In the genomic region with DNA sequence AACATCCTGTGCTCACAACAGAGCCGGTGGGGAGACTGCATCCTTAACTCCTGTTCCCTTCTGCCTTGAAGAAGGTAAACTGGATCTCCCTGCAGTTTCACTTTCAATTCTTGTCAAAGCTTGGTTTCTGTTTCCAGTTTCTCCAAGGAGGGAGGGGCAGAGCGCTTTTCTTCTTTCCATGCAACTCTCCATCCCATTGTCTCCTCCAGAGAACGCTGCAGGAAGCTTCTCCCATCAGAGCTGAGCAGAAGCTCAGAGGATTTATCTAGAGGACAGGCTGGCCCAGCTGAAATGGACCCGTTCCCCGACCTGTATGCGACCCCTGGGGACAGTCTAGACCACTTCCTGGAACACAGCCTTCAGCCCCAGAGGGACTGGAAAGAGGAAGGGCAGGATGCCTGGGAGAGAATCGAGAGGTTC, we compare ENCODE assay signal across 8 mouse cellular contexts. TPM values are rescaled to one million over a fixed set of nuclear protein-coding genes. Genes with fewer than 3 reads are reported as not detected.
DNase-seq lines count a peak whose midpoint lies in the region; ATAC-seq and TF ChIP-seq lines count a peak whose summit lies in the region.

No protein-coding gene starts in this region.

- H3K9ac ChIP-seq in ES-Bruce4 (ENCODE audit: low read depth, poor library complexity, severe bottlenecking), result no peak overlapping the region
- peak overlapping the region; percentile 26 for H3K9ac ChIP-seq in intestine, embryonic 15.5 days
- H3K9ac ChIP-seq in liver, postnatal 0 days (replicated peaks), result peak overlapping the region; percentile 63

- WGBS in intestine, embryonic 15.5 days, result 9% methylated on average over 7 of the region's 7 CpGs
- 6% methylated on average over 7 of the region's 7 CpGs for WGBS in liver, postnatal 0 days (ENCODE audit: insufficient replicate concordance)

- peak overlapping the region; percentile 50 for H3K27ac ChIP-seq in ES-Bruce4 (ENCODE audit: insufficient read depth, low read length)
- peak overlapping the region; percentile 20 for H3K27ac ChIP-seq in intestine, embryonic 15.5 days
- H3K27ac ChIP-seq in liver, postnatal 0 days (ENCODE audit: low read depth), result peak overlapping the region; percentile 69

- H3K9me3 ChIP-seq in ES-Bruce4 (replicated peaks; ENCODE audit: control insufficient read depth, insufficient read depth, low read length, poor library complexity, severe bottlenecking), result no peaks in the 10 kb centered on the region; the same call in 1 of the 2 replicates
- H3K9me3 ChIP-seq in intestine, embryonic 15.5 days, result no peaks in the 10 kb centered on the region
- no peaks in the 10 kb centered on the region for H3K9me3 ChIP-seq in liver, postnatal 0 days (ENCODE audit: low read length)

- DNase-seq in 3134 (ENCODE audit: extremely low read depth, insufficient read length, low spot score), result peak; percentile 17
- DNase-seq in gastrocnemius, postnatal 36 days, result peak; percentile 12 to 43
- DNase-seq in liver, postnatal 0 days, result peak; percentile 44
- peak; percentile 33 for DNase-seq in skeletal muscle tissue, adult 2 months (ENCODE audit: low read depth, low spot score)
- DNase-seq in frontal cortex, adult 2 months (ENCODE audit: extremely low spot score in 1 of 2, low spot score in 1 of 2), result no peak
- no peak for DNase-seq in left cerebral cortex, adult 8-10 months (ENCODE audit: low spot score in 2 of 2)

- H3K4me1 ChIP-seq in ES-Bruce4 (ENCODE audit: control insufficient read depth, insufficient read depth, low read length), result no peaks in the 10 kb centered on the region
- peaks cover 9% of the 10 kb centered on the region; the same call in 1 of the 2 replicates for H3K4me1 ChIP-seq in intestine, embryonic 15.5 days (replicated peaks)
- H3K4me1 ChIP-seq in liver, postnatal 0 days (ENCODE audit: insufficient read depth), result 0 out of 2 replicates have a peak, but pooled peaks cover 5% of the 10 kb centered on the region

- H3K4me2 ChIP-seq in intestine, embryonic 15.5 days (replicated peaks), result peak overlapping the region; percentile 56
- H3K4me2 ChIP-seq in liver, postnatal 0 days (ENCODE audit: low read depth, low read length), result peak overlapping the region; percentile 68

- TF ChIP-seq EP300 in ES-Bruce4 (IDR thresholded peaks at IDR 0.05; ENCODE audit: insufficient read depth, low read depth, low read length), result 0 out of 2 replicates have a peak, but pooled peaks have one; percentile 34
- 0 out of 2 replicates have a peak, but pooled peaks have one; percentile 27 for TF ChIP-seq EP300 in liver, postnatal 0 days (IDR thresholded peaks at IDR 0.05; ENCODE audit: low read depth)

- intact Hi-C loops in gastrocnemius, postnatal 36 days (cut with DNase I), result no loop called here

- no peaks in the 10 kb centered on the region for H3K36me3 ChIP-seq in ES-Bruce4 (ENCODE audit: control insufficient read depth, insufficient read depth, low read length, poor library complexity, severe bottlenecking)
- no peaks in the 10 kb centered on the region for H3K36me3 ChIP-seq in intestine, embryonic 15.5 days
- no peaks in the 10 kb centered on the region for H3K36me3 ChIP-seq in liver, postnatal 0 days (replicated peaks; ENCODE audit: insufficient read depth, low read length)

- peak; percentile 63 for ATAC-seq in intestine, embryonic 15.5 days
- ATAC-seq in liver, postnatal 0 days, result peak; percentile 61

- TF ChIP-seq POLR2A in ES-Bruce4 (IDR thresholded peaks at IDR 0.05; ENCODE audit: insufficient read depth, low read length), result no peak

- H3K4me3 ChIP-seq in ES-Bruce4 (ENCODE audit: low read depth, low read length), result no peak overlapping the region
- H3K4me3 ChIP-seq in intestine, embryonic 15.5 days (replicated peaks), result peak overlapping the region; percentile 25
- H3K4me3 ChIP-seq in liver, postnatal 0 days (ENCODE audit: low read depth, low read length), result peak overlapping the region; percentile 49

- no peak for TF ChIP-seq CTCF in ES-Bruce4 (IDR thresholded peaks at IDR 0.05; ENCODE audit: low read depth, low read length)
- TF ChIP-seq CTCF in liver, postnatal 0 days (IDR thresholded peaks at IDR 0.05; ENCODE audit: low read depth), result no peak

- H3K27me3 ChIP-seq in ES-Bruce4 (ENCODE audit: control insufficient read depth, insufficient read depth, low read length, poor library complexity, severe bottlenecking), result no peaks in the 10 kb centered on the region
- H3K27me3 ChIP-seq in intestine, embryonic 15.5 days (replicated peaks), result no peaks in the 10 kb centered on the region
- no peaks in the 10 kb centered on the region for H3K27me3 ChIP-seq in liver, postnatal 0 days (ENCODE audit: insufficient read depth, low read length)

RNA-seq across cellular contexts. Expression of a gene that starts 0.6 kb away (rescaled TPM):
- polyA plus RNA-seq in ES-Bruce4 (2011; ENCODE audit: insufficient read depth, insufficient read length, low read depth, missing spikeins), result 42.0 and 42.3 TPM in 2 replicates
- total RNA-seq in gastrocnemius, postnatal 36 days (2021), result 1 to 10 TPM; 1.2 to 2.7 TPM
- 5.5 and 8.0 TPM in 2 replicates for polyA plus RNA-seq in intestine, embryonic 15.5 days (2015; fragmentation: Nextera tagmentation; extraction: Ambion mirVana)
- polyA plus RNA-seq in liver, postnatal 0 days (2015; fragmentation: Nextera tagmentation; extraction: Ambion mirVana), result 7.8 and 10.1 TPM in 2 replicates
- 8.3 and 8.7 TPM in 2 replicates for polyA plus RNA-seq in frontal cortex, adult 2 months (2012; rRNA removed)
- 1 to 10 TPM; 2.3 to 6.1 (median 3.9) TPM for total RNA-seq in left cerebral cortex, adult 8-10 months (2022)

RNA-seq across cellular contexts. Expression of a gene that starts 25.7 kb away (rescaled TPM):
- polyA plus RNA-seq in ES-Bruce4 (2011; ENCODE audit: insufficient read depth, insufficient read length, low read depth, missing spikeins), result not detected in 2 replicates
- total RNA-seq in gastrocnemius, postnatal 36 days (2021), result under 1 TPM in 1 of 2 experiments, not detected in 1; 0.59 TPM
- polyA plus RNA-seq in intestine, embryonic 15.5 days (2015; fragmentation: Nextera tagmentation; extraction: Ambion mirVana), result 1.9 and 2.3 TPM in 2 replicates
- polyA plus RNA-seq in liver, postnatal 0 days (2015; fragmentation: Nextera tagmentation; extraction: Ambion mirVana), result 2.2 TPM in 2 replicates
- polyA plus RNA-seq in frontal cortex, adult 2 months (2012; rRNA removed), result 0.48 and 0.78 TPM in 2 replicates
- total RNA-seq in left cerebral cortex, adult 8-10 months (2022), result under 1 TPM in 2 of 4 experiments, not detected in 2; 0.35 to 0.68 TPM

RNA-seq across cellular contexts. Expression of a gene that starts 38.9 kb away (rescaled TPM):
- polyA plus RNA-seq in ES-Bruce4 (2011; ENCODE audit: insufficient read depth, insufficient read length, low read depth, missing spikeins), result 0.21 TPM in 1 of 2 replicates, not detected in the other
- total RNA-seq in gastrocnemius, postnatal 36 days (2021), result not detected
- polyA plus RNA-seq in intestine, embryonic 15.5 days (2015; fragmentation: Nextera tagmentation; extraction: Ambion mirVana), result 0.09 and 0.14 TPM in 2 replicates
- not detected in 2 replicates for polyA plus RNA-seq in liver, postnatal 0 days (2015; fragmentation: Nextera tagmentation; extraction: Ambion mirVana)
- 0.25 and 0.40 TPM in 2 replicates for polyA plus RNA-seq in frontal cortex, adult 2 months (2012; rRNA removed)
- total RNA-seq in left cerebral cortex, adult 8-10 months (2022), result 1 to 10 TPM in 1 of 4 experiments, under 1 TPM in 3; 0.57 to 1.1 (median 0.83) TPM

RNA-seq across cellular contexts. Expression of a gene that starts 43.9 kb away (rescaled TPM):
- polyA plus RNA-seq in ES-Bruce4 (2011; ENCODE audit: insufficient read depth, insufficient read length, low read depth, missing spikeins), result not detected in 2 replicates
- total RNA-seq in gastrocnemius, postnatal 36 days (2021), result not detected
- not detected in 2 replicates for polyA plus RNA-seq in intestine, embryonic 15.5 days (2015; fragmentation: Nextera tagmentation; extraction: Ambion mirVana)
- not detected in 2 replicates for polyA plus RNA-seq in liver, postnatal 0 days (2015; fragmentation: Nextera tagmentation; extraction: Ambion mirVana)
- not detected in 2 replicates for polyA plus RNA-seq in frontal cortex, adult 2 months (2012; rRNA removed)
- not detected for total RNA-seq in left cerebral cortex, adult 8-10 months (2022)

RNA-seq across cellular contexts. Expression of a gene that starts 44.6 kb away (rescaled TPM):
- polyA plus RNA-seq in ES-Bruce4 (2011; ENCODE audit: insufficient read depth, insufficient read length, low read depth, missing spikeins), result 21.7 and 22.8 TPM in 2 replicates
- 10 to 100 TPM; 19.2 to 23.1 TPM for total RNA-seq in gastrocnemius, postnatal 36 days (2021)
- 51.3 and 62.7 TPM in 2 replicates for polyA plus RNA-seq in intestine, embryonic 15.5 days (2015; fragmentation: Nextera tagmentation; extraction: Ambion mirVana)
- polyA plus RNA-seq in liver, postnatal 0 days (2015; fragmentation: Nextera tagmentation; extraction: Ambion mirVana), result 10.4 and 15.3 TPM in 2 replicates
- 112 and 115 TPM in 2 replicates for polyA plus RNA-seq in frontal cortex, adult 2 months (2012; rRNA removed)
- total RNA-seq in left cerebral cortex, adult 8-10 months (2022), result 100 to 1,000 TPM; 192 to 228 (median 217) TPM

Comparison
In these comparisons a context has a peak if more than half of its experiments do, and no peak if none do; other contexts are left out.
1. DNase-seq: peak in 3134 (single experiment), gastrocnemius, postnatal 36 days (2 of 2), liver, postnatal 0 days (single experiment) and skeletal muscle tissue, adult 2 months (single experiment); none in frontal cortex, adult 2 months (0 of 2) and left cerebral cortex, adult 8-10 months (0 of 2).
2. Peak in every context shown above with its lines, with median percentiles within 50 percentile points of each other: H3K27ac ChIP-seq.